Mouse (Mus musculus): ENCODE measurements around the gene Ccsap. TPM values are rescaled to one million over a fixed set of nuclear protein-coding genes. Genes with fewer than 3 reads are reported as not detected.

The Ccsap gene
- total RNA-seq, 2 experiments from 2014 or later = 1.3 to 1.6 TPM

DNA sequence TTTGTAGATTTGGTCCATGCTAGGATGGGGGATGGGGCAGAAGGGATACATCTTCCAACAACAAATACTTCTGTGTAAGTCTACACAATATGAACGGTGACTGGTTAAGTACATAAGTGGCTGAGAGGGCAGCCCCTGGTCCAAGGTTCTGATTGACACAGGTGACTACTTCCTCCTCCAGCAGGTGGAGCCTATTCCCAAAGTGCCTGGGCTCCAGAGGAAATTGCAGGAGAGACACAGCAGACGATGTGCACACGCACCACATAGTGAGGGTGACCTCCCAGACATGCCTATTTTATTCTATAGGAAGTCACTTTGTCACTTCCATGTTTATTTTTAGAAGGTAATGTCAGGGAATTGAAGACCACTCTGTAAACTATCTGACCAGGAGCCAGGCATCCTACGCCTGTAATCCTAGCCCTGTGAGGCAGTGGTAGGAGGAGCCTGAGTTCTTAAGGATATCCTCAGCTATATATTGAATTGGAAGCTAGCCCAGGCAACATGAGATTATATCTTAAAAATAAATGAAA lies 20.9 kb upstream of the Ccsap start:
- intact Hi-C loops (cut with DNase I) = no loop called here
- no peak for DNase-seq

DNA sequence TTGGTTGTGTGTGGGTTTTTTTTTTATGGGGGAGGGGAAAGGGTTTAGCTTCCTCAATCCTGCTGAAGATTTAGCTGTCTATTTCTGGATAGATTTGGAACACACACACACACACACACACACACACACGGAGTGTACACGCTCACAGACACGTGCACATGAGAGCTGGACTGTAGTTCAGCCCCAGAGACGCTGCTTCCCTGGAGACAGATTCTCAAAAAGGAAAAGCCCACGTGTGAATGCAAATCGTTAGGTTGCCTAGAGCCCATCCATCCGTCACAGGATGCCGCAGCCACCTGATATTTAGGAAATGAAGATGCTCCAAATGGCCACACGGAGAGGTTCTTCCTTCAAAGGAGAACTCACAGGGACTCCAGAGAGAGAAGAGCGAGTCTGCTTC lies 20.3 kb upstream of the Ccsap start:
- intact Hi-C loops (cut with DNase I) = no loop called here

DNA sequence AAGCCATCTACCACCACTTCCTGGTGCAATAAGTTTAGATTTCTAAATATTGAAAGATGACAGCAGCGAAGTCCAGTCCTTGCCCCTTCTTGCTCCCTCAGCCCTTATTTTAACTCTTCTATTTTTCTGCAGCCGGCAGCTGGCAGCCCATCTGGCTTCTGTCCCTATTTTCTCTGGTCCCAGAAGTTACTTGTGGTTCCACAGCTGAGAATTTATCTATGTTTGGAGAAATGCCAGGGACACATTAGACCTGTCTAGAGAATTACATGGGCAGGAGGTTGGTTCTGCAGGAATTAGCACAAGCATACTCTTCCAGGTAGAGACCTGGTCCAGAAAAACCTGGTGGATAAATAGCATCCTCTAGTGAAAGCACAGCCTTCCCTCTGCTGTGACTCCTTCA lies 17.9 kb upstream of the Ccsap start:
- intact Hi-C loops (cut with DNase I) = no loop called here
- no peak for DNase-seq

More for the DNA sequence above, 20.3 kb upstream of the Ccsap start:
- DNase-seq = no peak

DNA sequence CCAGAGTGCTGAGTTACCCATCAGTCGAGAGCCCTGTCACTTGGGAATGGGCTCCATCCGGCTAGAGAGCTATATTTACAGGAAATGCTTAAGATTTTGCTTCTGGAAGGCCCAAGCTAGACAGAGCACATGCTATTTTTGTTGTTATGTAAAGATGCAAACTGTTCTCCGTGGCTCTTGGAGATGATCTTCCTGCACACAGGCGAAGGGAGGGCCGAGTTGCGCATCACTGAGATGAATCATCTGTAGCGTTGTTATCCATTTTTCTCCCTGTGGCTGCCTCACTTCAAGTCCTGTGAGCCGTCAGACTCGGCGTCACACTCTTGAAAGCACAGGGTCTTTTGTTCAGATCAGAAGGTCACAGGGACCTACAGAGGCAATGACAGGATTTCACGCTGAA lies 14.3 kb upstream of the Ccsap start:
- intact Hi-C loops (cut with DNase I) = no loop called here
- no peak for DNase-seq

GRCm38 (mm10) chr8:123873364-123873763 lies 13.4 kb upstream of the Ccsap start:
- intact Hi-C loops (cut with DNase I) = no loop called here
- DNase-seq = no peak

GRCm38 (mm10) chr8:123872048-123872447 lies 12.0 kb upstream of the Ccsap start:
- DNase-seq = peak in 1 of 2 experiments; percentile 24
- intact Hi-C loops (cut with DNase I) = no loop called here

DNA sequence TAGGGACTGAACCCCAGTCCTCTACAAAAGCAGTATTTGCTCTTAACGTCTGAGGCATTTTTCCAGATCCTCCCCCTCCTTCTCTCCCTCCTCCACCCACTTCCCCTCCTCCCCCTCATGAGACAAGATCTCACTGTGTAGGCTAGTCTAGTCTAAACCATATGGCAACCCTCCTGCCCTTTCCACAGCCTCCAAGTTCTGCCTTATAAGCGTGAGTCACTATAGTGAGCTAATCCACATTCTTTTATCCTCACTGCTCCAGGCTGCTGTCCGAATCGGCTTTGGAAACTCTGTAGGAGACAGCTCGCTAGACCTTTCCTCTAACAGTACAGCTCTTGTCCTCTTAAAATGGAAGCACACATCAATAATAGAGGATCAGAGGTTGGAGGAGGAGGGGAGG lies 7.0 kb upstream of the Ccsap start:
- intact Hi-C loops (cut with DNase I) = no loop called here
- DNase-seq = no peak

DNA sequence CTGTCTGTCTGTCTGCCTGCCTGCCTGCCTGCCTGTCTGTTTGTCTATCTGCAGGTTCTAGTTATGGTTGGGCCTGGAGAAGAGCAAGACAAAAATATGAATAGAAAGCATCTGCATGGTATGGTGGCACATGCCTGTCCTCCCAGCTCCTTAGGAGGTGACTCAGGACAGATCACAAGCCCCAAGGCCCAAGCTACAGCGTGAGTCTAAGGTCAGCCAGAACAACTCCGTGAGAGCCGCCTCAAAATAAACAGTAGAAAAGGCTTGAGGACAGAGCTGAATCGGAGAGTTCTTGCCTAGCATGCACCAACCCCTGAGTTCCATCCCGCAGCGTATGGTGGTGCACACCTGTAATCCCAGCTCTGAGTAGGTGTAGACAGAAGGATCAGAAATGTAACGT lies 5.8 kb upstream of the Ccsap start:
- intact Hi-C loops (cut with DNase I) = no loop called here
- DNase-seq = no peak

DNA sequence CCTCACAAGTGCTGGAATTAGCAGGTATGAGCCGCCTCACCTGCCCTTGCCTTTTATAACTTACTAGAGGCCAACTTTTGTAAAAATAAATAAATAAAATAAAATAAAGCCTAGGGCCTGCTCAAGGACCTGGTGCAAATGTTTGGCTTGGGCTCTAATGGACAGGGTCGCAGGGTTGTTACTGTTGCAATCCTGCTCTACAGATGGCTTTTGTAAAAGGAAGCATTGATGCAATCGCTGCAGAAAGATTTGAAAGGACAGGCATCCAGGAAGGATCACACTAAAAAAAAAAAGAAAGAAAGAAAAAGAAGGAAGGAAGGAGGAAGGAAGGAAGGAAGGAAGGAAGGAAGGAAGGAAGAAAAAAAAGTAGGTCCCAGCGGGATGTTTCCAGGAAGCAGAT lies 377 bp upstream of the Ccsap start:
- DNase-seq = no peak
- intact Hi-C loops (cut with DNase I) = no loop called here

DNA sequence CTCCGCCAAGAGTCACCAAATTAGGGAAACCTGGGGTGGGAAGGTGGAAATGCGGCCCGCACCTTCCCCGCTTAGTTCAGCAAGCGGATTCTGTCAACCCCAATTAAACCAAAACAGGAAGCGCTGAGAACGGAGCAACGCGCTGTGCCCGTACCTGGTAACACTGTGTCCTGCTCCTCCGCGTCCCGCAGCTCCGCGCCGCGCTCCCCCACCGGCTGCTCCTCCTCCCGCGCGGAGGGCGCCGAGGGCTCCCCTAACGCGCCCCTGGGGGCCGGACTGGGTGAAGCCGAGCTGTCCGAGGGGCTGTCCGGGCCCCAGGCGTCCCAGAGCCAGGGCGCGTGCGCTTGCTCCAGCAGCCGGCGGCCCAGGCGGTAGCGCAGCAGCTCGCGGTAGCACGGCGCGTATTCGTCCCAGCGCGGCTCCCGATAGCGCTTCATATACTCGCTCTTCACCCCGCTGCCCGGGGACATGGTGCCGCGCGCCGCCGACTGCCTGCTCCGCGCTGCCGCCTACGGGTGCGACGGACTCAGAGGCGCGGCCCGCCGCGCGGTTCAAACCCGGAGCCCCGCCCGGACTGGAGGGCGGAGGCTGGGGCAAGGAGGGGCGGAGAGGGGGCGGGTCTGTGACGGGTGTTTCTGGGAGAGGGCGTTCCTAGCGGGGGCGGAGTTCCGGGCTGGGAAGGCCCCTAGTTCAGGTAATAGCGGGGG lies 915 bp downstream of the Ccsap start:
- intact Hi-C loops (cut with DNase I) = no loop called here

DNA sequence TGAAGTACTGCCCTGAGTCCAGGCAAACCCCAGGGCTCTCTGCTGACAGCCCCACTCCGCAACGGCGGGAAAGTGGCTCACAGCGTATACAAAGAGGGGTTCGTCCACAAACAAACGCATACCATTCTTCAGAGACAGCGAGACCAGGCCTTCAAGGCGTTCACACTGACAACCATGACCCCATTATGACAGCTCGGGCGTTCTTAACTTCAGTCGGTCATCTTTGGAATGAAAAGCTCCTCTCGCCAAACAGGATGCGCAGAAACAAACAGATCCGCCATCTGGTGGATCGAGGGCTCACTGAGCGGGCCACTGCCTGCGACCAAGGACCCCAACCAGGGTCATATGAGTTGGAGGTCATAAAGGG lies 1.5 kb downstream of the Ccsap start:
- intact Hi-C loops (cut with DNase I) = no loop called here
- peak in 1 of 2 experiments; percentile 11 for DNase-seq

More for the DNA sequence above, 915 bp downstream of the Ccsap start:
- DNase-seq = peak; percentile 91

GRCm38 (mm10) chr8:123857361-123857760 lies 2.6 kb downstream of the Ccsap start:
- intact Hi-C loops (cut with DNase I) = no loop called here
- DNase-seq = no peak

- no peak for DNase-seq
- intact Hi-C loops (cut with DNase I) = no loop called here
These were observed 5.1 kb downstream of the Ccsap start for GRCm38 (mm10) chr8:123854733-123855475.

DNA sequence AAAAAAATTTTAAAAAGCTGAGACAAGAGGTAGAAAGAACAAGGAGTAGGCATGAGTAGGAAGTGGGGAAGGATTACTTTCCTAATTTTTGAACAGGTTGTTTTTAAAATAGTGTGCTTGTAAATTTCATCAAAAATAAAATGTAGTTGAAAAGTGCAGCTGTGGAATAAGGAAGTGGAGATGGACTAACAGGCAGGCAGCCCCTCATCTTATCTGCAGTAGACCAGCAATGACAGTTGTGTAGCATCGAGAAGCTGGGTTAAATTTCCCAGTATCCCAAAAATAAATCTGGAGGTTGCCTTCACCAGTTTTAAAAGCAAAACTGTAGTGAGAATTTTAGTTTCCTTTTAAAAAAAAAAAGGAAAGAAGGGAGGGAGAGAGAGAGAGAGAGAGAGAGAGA lies 5.8 kb downstream of the Ccsap start:
- no peak for DNase-seq
- intact Hi-C loops (cut with DNase I) = no loop called here

- DNase-seq = no peak
- intact Hi-C loops (cut with DNase I) = no loop called here
These were observed 8.4 kb downstream of the Ccsap start for GRCm38 (mm10) chr8:123851590-123851989.

DNA sequence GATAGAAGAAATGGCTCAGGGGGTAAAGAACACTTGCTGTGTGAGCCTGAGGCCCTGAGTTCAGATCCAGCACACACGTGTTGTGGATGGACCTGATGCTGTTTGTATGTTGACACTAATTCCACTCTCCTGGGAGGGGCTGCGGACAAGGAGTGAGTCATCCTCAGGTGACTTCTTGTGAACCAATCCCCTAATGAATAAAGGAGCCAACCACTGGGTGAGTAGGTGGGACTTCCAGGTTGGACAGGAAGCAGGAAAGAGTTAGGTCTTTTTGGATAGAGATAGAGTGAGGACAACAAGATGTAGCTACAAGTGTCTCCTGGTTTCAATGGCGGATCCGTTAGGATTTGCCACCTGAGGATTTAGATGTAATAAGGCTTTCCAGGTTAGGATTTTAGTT lies 10.7 kb downstream of the Ccsap start:
- DNase-seq = no peak
- intact Hi-C loops (cut with DNase I) = no loop called here

DNA sequence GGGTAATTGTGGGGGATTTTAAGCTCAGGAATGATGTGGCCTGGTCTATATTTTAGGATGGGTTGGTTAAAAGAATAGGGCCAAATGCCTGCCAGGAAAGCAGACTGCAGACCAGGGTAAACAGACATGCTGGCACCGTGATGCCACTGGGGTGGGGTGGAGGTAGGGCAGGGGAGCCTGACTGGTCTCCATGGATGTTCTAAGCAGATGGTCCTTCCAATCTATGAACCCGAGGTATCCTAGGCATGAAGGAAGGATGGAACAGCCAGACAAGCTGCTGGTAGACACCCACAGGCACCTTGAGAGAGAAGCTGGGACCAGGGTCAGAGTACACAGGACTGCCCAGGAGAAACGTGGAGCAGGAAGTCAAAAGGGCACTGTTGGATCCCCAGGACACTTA lies 12.5 kb downstream of the Ccsap start:
- DNase-seq = no peak
- intact Hi-C loops (cut with DNase I) = no loop called here

DNA sequence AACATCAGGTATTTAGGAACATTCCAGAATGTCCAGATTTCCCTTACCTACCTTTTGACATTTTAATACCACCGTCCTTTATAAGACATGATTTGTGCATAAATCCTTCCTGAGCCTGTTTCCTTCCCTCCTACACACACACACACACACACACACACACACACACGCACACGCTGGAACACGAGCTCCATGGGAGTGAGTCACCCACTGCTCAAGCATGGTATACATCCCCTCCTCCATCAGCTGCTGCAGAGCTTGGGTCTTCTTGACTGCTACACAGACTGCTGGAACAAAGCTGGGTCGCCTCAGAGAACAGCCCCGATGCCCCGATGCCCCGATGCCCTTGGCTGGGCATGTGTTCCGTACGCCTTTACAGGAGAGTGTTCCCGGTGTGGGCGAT lies 13.5 kb downstream of the Ccsap start:
- no peak for DNase-seq
- intact Hi-C loops (cut with DNase I) = no loop called here

DNA sequence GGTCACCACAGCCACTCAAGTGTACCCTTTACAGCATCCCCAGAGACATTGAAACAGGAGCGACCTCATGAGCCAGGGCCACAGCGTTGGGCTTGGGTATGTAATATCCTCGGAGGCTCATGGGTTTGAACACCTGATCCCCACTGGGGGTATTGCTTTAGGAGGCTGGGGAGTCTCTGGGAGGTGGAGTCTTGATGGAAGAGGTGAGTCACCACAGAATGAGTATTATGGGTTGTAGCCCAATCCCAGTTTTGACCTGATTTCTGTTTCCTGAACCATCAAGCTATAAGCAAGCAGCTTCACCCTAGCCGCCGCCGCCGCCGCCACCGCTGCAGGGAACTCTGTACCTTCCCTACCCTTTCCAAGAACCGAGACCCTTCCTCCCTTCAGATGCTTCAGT lies 14.0 kb downstream of the Ccsap start:
- intact Hi-C loops (cut with DNase I) = no loop called here
- DNase-seq = no peak

GRCm38 (mm10) chr8:123845114-123845513 lies 14.9 kb downstream of the Ccsap start:
- intact Hi-C loops (cut with DNase I) = no loop called here
- DNase-seq = no peak

DNA sequence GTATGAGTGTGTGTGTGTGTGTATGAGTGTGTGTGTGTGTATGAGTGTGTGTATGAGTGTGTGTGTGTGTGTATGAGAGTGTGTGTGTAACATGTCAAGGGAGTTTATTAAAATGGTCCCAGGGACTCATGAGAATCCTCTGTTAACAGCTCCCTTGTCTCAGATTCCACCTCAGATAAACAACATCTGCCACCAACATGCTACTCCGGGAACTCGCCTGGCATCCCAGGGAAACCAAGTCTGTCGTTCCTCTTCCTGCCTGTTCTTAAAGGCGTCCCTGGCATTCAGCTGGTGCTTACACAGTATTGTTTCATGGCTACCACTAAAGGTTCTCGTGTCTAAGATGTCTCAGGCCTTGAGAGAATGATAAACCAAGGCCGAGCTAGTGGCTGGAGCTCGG lies 15.7 kb downstream of the Ccsap start:
- intact Hi-C loops (cut with DNase I) = no loop called here
- no peak for DNase-seq

GRCm38 (mm10) chr8:123842086-123842485 lies 17.9 kb downstream of the Ccsap start:
- DNase-seq = no peak
- intact Hi-C loops (cut with DNase I) = no loop called here
